Mouse (Mus musculus): ENCODE results near the gene Cfap299.

Cfap299 gene

DNA sequence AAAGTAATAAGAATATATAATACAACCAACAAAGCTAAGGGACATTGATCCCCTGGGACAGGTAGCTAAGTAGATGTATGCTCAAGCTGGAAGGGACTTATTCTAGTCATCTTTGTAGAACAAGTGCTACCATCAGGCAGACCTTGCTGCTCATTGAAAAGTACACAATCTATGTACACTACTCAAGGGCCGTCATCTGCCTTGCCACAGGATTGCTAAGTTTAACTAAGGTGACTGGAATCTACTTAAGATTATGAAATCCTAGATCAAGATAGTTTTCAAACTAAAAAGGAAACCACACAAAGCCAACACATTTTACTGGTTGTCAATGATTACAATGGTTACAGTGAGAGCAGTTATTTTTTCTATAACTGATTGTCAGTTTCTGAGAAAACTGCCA is 483.3 kb downstream of the Cfap299 start:
- DNase-seq (ENCODE audit: low read depth, low spot score), result no peak

DNA sequence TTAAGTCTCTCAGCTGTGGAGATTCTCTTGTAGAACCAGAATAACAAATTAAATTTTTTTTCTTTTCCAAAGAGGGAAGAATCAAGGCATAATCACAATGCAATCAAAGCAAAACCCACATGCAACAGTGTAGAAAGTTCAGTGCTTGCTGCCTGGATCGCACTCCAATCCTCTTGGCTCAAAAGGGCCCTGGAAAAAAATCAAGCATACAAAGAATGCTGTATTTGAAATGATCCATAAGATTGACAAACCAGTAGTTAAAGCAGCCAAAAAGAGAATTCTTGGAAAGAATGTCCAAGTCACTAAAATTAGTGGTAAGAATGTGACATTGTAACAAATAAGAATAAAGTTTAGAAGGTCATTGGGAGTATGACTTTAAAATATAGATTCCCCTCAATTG is 486.2 kb downstream of the Cfap299 start:
- DNase-seq (ENCODE audit: low read depth, low spot score), result no peak

DNA sequence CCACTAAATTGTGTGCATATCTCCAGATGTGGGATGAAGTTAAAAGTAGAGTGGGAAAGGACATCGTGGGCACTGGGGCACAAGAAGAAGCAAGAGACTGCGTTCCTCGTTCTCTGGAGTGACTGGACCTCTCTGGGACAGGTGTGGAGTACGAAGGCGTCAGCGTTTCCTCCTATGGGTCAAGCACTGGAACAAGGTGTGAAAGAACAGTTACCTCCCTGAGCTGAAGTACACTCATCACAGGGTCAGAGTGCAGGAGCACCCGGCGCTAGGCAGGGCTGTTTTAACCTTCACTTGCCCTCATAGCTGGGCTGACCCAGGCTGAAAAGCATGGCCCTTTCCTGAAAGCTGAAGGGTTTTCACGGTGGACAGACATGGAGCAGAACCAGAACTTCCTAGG is 504.7 kb downstream of the Cfap299 start:
- no peak for DNase-seq (ENCODE audit: low read depth, low spot score)

DNA sequence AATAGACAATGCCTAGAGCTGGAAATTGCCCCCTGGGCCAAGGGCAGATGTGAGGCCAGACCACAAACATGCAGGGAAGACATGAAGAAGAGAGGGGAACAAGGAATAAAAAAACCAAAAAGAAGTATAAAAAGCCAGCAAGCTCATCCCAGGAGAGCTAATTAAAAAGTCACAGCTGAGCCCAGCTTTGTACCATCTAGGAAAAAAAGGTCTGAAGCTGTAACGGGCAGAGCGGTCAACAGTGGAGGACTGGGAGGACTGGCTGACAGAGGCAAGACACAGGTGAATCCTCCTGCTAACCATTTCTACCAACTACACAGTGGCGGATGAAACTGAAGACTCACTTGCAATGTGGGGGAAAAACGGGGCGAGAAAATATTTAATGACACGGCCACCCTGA is 505.2 kb downstream of the Cfap299 start:
- DNase-seq (ENCODE audit: low read depth, low spot score), result no peak

DNA sequence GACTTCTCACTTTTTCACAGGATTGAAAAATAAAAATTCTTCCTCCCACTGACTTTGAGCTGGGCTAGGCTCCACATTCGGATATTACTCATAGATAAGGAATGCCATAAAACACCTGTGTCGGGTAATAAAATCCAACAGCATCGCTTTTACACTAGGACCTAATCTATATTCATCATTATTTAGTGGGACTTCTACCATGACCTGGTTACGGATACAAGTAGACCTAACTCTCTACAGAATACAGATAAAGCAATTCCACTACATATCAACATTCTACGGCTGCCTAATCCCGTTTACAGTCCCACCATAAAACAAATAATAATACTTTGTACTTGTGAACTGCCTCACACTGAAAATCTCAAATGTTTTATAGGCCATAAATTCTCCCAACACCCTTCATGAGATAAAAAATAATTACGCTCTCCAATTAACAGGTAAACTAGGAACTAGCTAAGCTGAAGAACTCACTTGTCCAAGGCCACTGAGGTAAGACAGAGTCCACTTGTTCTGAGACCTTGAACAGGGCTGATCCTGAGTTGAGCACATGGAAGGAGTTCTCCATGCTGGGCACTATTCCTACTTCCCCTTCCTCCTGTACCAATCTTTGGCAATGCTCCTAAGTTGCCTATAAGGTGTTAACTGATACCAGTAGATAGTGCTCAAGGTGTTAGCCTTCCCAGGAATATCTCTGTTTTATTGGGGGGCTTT is 513.7 kb downstream of the Cfap299 start:
- DNase-seq (ENCODE audit: low read depth, low spot score), result no peak

DNA sequence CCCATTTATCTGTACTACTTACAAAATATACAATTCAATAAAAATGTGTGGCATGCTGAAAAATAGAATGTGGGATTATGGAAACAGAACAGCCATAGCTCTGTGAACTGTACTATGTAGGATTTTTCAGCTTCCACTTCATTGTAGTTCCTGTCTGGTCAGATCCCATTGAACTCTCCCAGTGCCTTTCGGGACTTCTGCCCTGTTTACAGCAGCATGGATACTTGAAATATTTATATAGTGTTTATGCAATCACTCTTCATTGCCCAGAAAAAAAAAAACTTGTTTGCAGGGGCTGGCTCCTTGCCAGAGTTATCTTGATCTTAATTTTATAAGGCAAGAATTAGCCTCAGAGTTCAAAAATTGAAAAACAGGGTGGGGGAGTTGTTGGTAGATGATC is 515.6 kb downstream of the Cfap299 start:
- DNase-seq (ENCODE audit: low read depth, low spot score), result no peak
